Mouse (Mus musculus) embryonic facial prominence, embryonic 15.5 days (tissue): ENCODE measurements around the gene Shroom3. TPM values are rescaled to one million over a fixed set of nuclear protein-coding genes. Genes with fewer than 3 reads are reported as not detected.

Experiments used
- ATAC-seq: fragments of 200-750 bp; cut with Nextera tagmentation; 2 replicates; pipeline ENCODE4 v1.8.0; 2017; ENCODE audit warnings: low read depth, moderate TSS enrichment; ENCODE audit not compliant: insufficient number of reproducible peaks, low FRiP score, low TSS enrichment
- H3K27ac ChIP-seq: fragments of 300-500 bp; sonication (generic); replicated peaks from 2 replicates; pipeline ENCODE4 v1.5.1; 2015; ENCODE audit warnings: mild to moderate bottlenecking, inconsistent platforms
- H3K27me3 ChIP-seq: fragments of 300-500 bp; sonication (generic); 2 replicates; pipeline ENCODE4 v1.6.1; 2015; ENCODE audit warnings: inconsistent platforms
- H3K36me3 ChIP-seq: fragments of 300-500 bp; sonication (generic); 2 replicates; pipeline ENCODE4 v1.6.1; 2015; ENCODE audit warnings: mild to moderate bottlenecking, inconsistent platforms
- H3K4me1 ChIP-seq: fragments of 300-500 bp; sonication (generic); 2 replicates; pipeline ENCODE4 v1.6.1; 2015; ENCODE audit warnings: inconsistent platforms
- H3K4me2 ChIP-seq: fragments of 300-500 bp; sonication (generic); replicated peaks from 2 replicates; pipeline ENCODE4 v1.6.1; 2015; ENCODE audit warnings: mild to moderate bottlenecking, inconsistent platforms
- H3K4me3 ChIP-seq: fragments of 300-500 bp; sonication (generic); replicated peaks from 2 replicates; pipeline ENCODE4 v1.5.1; 2015; ENCODE audit warnings: mild to moderate bottlenecking, inconsistent platforms
- H3K9ac ChIP-seq: fragments of 300-500 bp; sonication (generic); 2 replicates; pipeline ENCODE4 v1.6.1; 2015; ENCODE audit warnings: inconsistent platforms
- H3K9me3 ChIP-seq: fragments of 300-500 bp; sonication (generic); replicated peaks from 2 replicates; pipeline ENCODE4 v1.6.1; 2016; ENCODE audit warnings: inconsistent platforms
- WGBS: fragments of 180-500 bp; shearing (Covaris S2); methylation state at CpG from one replicate; pipeline ENCODE4 v1.1.7; 2015; 5-methylcytosine and 5-hydroxymethylcytosine counted together
- polyA plus RNA-seq: library from polyadenylated mRNA; unstranded; fragments of >200 nt; fragmentation: Nextera tagmentation; extraction: Ambion mirVana; gene quantifications from 2 replicates; pipeline ENCODE4 v1.2.1, GENCODE M21; 2015

Gene Shroom3
- polyA plus RNA-seq, 1 experiment from 2014 or later = 3.9 TPM

DNA sequence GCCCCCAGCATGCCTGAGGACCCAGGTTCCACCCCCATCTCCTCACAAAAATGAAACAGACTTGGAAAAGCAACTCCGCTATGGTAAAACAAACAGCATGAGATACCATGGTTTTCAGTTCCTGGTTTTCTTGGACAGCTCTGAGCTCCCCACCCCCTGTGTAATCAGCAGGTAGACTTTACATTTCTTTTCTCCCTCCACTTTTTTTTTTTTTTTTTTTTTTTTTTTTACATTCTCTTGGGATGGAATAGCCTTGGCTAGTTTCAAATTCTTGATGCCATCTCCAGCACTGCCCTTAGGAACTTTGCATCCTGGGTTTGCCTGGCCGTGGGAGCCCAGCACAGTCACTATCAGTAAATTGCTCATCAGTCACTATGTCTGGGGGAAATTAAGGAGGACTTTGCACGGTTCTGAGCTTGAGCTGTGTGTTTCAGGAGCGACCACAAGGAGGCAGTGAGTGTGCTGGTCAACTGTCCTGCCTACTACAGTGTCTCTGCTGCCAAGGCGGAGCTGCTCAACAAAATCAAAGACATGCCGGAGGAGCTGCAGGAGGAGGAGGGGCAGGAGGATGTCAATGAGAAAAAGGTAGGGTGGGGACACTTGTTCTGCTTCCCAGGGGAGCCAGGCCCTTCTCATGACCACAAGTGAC is 271.7 kb downstream of the Shroom3 start:
- 47% methylated on average over 6 of the region's 6 CpGs for WGBS
- Histone ChIP-seq H3K4me2 (no peak overlapping the region), H3K9ac (no peak overlapping the region), H3K4me3 (no peak overlapping the region), H3K27me3 (no peaks in the 10 kb centered on the region), H3K4me1 (peaks cover 21% of the 10 kb centered on the region), H3K36me3 (no peaks in the 10 kb centered on the region), H3K27ac (no peak overlapping the region), H3K9me3 (no peaks in the 10 kb centered on the region)
- 0 out of 2 replicates have a peak, but pooled peaks have one; percentile 39 for ATAC-seq

DNA sequence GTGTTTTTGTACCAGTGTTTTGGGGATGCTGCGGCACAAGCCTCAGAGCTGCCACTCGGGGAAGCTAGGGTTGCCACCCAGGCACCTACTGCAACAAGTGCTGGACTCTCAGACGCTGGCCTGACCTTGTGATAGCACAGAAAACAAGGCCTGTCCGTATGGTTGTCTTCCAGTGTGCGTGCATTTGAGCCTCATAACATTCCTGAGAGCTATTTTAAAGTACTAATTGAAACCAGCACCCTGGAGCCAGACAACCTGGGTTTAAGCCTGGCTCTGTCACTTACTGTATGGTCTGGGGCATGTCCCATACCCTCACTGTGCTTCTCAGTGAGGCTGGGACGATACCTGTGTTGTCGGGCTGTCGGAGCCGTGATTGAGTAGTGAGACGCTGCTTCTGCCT is 276.1 kb downstream of the Shroom3 start:
- 0 out of 2 replicates have a peak overlapping the region, but pooled peaks have one; percentile 39 for H3K27ac ChIP-seq

DNA sequence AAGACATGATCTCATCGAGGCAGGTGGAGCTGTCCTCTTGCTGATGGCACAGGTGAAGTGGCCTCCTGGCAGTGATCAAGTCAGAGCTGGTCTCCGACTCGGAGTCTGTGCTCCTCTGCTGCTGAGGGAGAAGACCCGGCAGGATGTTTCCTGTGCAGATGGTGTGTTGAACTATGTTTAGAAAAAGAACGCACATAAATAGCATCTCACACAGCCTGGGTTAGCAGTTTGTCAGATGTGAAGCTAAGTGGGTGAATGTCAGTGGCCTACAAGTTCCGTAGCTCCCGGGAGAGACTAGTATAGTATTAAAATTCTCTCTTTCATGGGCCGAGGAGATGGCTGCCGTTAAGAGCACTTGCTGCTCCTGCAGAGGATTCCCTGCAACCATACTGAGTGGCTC is 276.5 kb downstream of the Shroom3 start:
- Histone ChIP-seq H3K4me3 (no peak overlapping the region), H3K9ac (no peak overlapping the region), H3K36me3 (no peaks in the 10 kb centered on the region), H3K27ac (0 out of 2 replicates have a peak overlapping the region, but pooled peaks have one; percentile 39), H3K4me2 (no peak overlapping the region), H3K9me3 (no peaks in the 10 kb centered on the region), H3K4me1 (peaks cover 35% of the 10 kb centered on the region), H3K27me3 (no peaks in the 10 kb centered on the region)
- ATAC-seq = no peak
- 35% methylated on average over 9 of the region's 9 CpGs for WGBS

More for the DNA sequence above, 276.1 kb downstream of the Shroom3 start:
- no peak overlapping the region for H3K9ac ChIP-seq
- peaks cover 40% of the 10 kb centered on the region for H3K4me1 ChIP-seq
- H3K27me3 ChIP-seq = no peaks in the 10 kb centered on the region
- ATAC-seq = no peak
- no peaks in the 10 kb centered on the region for H3K36me3 ChIP-seq
- H3K9me3 ChIP-seq = no peaks in the 10 kb centered on the region
- WGBS = 47% methylated on average over 10 of the region's 10 CpGs
- H3K4me2 ChIP-seq = no peak overlapping the region
- H3K4me3 ChIP-seq = no peak overlapping the region

DNA sequence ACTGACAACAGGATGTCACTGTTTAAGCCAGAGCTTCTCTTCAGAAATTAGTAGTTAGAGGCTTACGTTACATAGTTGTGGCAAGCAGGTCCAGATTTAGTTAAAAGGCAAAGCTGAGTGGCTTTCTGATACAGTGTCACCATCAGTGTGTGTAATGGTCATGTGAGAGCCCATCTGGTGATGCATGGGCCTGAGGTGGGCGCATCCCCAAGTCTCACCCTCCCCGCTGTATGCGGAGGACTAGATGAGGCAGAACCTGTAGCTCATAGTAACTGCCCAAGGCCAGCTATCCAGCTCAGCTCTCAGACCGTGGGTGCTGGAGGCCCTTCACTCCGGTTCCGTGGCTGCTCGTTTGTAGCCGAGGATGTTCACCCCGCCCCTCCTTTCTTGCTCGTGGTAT is 278.1 kb downstream of the Shroom3 start:
- Histone ChIP-seq H3K9ac (no peak overlapping the region), H3K4me1 (peaks cover 38% of the 10 kb centered on the region), H3K4me2 (no peak overlapping the region), H3K36me3 (no peaks in the 10 kb centered on the region), H3K9me3 (no peaks in the 10 kb centered on the region), H3K27ac (0 out of 2 replicates have a peak overlapping the region, but pooled peaks have one; percentile 13), H3K27me3 (no peaks in the 10 kb centered on the region), H3K4me3 (no peak overlapping the region)
- no peak for ATAC-seq
- 59% methylated on average over 11 of the region's 11 CpGs for WGBS

DNA sequence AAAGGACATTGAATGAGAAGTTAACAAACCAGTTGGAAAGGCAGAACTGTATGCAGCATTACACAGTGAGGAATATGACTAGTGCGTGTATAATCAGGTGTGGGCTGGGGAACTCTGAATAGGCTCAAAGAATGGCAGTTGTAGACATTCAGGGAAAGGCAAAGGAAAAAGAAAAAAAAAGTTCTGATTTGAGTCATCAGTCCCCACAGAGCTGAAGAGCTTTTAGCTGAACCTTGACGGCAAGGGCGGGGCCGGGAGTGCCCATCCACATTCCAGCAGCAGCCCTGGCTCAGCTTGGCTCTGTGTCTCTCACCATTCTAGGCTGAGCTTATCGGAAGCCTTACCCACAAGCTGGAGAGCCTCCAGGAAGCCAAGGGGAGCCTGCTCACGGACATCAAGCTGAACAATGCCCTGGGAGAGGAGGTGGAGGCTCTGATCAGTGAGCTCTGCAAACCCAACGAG is 278.6 kb downstream of the Shroom3 start:
- ATAC-seq = no peak
- no peaks in the 10 kb centered on the region for H3K9me3 ChIP-seq
- no peaks in the 10 kb centered on the region for H3K27me3 ChIP-seq
- H3K4me3 ChIP-seq = no peak overlapping the region
- no peak overlapping the region for H3K4me2 ChIP-seq
- 0 out of 2 replicates have a peak overlapping the region, but pooled peaks have one; percentile 13 for H3K27ac ChIP-seq
- no peak overlapping the region for H3K9ac ChIP-seq
- peaks cover 39% of the 10 kb centered on the region for H3K4me1 ChIP-seq
- 62% methylated on average over 7 of the region's 7 CpGs for WGBS
- H3K36me3 ChIP-seq = no peaks in the 10 kb centered on the region

DNA sequence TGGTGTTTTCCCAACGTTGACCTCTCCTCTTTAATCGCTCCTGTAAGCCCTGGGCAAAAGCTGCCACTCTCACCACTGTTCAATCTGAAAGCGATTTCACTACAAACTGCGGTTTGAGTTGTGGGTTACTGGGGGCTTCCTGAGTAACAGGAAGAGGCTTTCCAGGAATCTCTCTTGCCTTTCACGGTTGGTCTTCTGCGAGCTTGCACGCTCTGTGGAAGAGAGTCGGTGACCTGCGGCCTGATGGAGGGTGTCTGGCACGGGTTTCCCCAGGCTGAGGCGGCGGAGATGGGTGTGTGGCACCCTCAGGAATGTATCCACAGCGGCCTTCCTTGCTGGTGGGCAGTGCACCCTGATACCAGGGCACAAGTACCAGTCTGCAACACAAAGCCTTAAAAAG is 281.5 kb downstream of the Shroom3 start:
- no peak overlapping the region for H3K9ac ChIP-seq
- no peak overlapping the region for H3K27ac ChIP-seq
- no peaks in the 10 kb centered on the region for H3K27me3 ChIP-seq
- no peak overlapping the region for H3K4me2 ChIP-seq
- ATAC-seq = no peak
- H3K36me3 ChIP-seq = no peaks in the 10 kb centered on the region
- peaks cover 29% of the 10 kb centered on the region for H3K4me1 ChIP-seq
- no peaks in the 10 kb centered on the region for H3K9me3 ChIP-seq
- H3K4me3 ChIP-seq = no peak overlapping the region
- WGBS = 66% methylated on average over 13 of the region's 13 CpGs

DNA sequence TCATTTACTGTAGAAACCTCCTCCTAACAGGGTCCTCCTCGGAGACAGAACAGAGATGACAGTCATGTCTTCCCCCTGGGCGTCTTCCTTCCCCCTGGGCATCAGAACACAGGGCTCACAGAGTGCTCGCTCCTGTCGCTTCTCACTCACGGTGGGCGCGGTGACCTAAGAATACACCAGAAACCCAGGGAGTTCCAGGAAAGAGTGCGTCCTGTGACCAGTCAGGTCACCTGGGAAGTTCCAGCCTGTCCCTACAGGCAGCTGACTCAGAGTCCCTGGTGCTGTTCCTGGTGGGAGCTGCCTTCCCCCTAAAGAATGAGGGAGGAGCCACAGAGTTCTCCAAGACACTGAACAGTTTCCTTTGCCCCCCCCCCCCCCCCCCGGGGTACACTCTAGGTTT is 283.9 kb downstream of the Shroom3 start:
- ATAC-seq = no peak
- WGBS = 59% methylated on average over 9 of the region's 9 CpGs
- H3K4me3 ChIP-seq = no peak overlapping the region

DNA sequence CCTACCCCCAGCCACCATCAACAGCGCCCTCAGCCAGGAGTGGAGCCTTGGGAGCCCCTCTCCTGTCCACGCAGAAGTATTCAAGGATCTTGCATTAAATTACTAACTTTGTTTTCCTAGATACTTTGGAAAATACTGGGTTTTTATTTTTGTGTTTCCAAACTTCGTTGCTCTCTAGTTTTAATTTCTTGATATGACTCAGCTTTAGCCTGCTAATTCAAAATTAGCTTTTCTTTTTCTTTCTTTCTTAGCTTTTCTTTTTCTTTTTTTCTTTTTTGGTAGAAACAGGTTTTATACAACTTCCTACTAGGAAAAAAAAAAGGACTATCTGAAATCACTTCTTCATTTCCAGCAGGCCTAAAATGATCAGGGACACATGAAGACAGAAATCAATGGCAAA is 284.7 kb downstream of the Shroom3 start:
- H3K27ac ChIP-seq = no peak overlapping the region
- H3K4me1 ChIP-seq = 0 out of 2 replicates have a peak, but pooled peaks cover 5% of the 10 kb centered on the region
- H3K9ac ChIP-seq = no peak overlapping the region
- no peak overlapping the region for H3K4me2 ChIP-seq
- ATAC-seq = no peak
- no peaks in the 10 kb centered on the region for H3K9me3 ChIP-seq
- 85% methylated on average over 3 of the region's 3 CpGs for WGBS
- no peaks in the 10 kb centered on the region for H3K36me3 ChIP-seq
- H3K4me3 ChIP-seq = no peak overlapping the region
- no peaks in the 10 kb centered on the region for H3K27me3 ChIP-seq

More for the DNA sequence above, 283.9 kb downstream of the Shroom3 start:
- Histone ChIP-seq H3K27me3 (no peaks in the 10 kb centered on the region), H3K4me2 (no peak overlapping the region), H3K36me3 (no peaks in the 10 kb centered on the region), H3K4me1 (peaks cover 6% of the 10 kb centered on the region; the same call in 1 of the 2 replicates), H3K9me3 (no peaks in the 10 kb centered on the region), H3K27ac (no peak overlapping the region), H3K9ac (no peak overlapping the region)

DNA sequence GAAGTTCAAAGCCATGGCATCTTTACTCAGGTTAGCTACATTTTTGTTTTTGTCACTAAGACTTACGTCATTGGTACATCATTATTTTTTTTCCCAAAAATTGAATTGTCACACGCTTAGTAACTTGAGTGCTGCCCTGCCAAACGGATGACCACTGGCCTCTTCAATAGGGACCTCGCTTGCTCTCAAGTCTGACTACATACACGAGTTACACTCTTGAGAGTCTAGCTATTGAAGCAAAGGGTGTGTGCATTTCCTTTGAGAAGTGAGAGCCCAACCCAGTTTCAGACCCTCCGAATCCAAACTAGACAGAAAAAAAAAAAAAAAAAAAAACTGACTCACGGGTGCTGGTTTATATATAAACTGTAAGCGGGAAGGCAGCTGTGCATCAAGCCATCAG is 286.2 kb downstream of the Shroom3 start:
- no peak for ATAC-seq
- Histone ChIP-seq H3K9ac (no peak overlapping the region), H3K36me3 (no peaks in the 10 kb centered on the region), H3K4me2 (no peak overlapping the region), H3K27me3 (no peaks in the 10 kb centered on the region), H3K4me3 (no peak overlapping the region), H3K9me3 (no peaks in the 10 kb centered on the region), H3K27ac (no peak overlapping the region), H3K4me1 (0 out of 2 replicates have a peak, but pooled peaks cover 5% of the 10 kb centered on the region)
- WGBS = 62% methylated on average over 8 of the region's 8 CpGs

DNA sequence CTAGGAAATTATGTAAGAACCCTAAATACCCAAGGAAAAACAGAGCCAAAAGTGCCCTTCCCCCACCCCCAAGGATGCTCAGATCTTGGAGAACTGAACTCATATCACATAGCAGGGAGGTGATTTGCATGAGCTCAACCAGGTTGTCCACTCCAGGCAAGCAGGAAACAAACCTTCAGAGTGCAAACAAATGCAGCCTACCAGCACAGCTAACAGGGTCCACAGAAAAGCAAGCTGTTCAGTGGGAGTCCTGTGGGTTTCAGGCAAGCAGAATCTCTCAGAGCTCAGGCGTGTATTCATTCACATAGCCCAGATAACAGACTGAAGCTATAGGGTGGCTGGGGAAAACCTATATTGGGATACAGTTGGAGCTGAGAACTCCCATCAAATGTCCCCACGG is 286.7 kb downstream of the Shroom3 start:
- no peaks in the 10 kb centered on the region for H3K36me3 ChIP-seq
- H3K4me1 ChIP-seq = 0 out of 2 replicates have a peak, but pooled peaks cover 5% of the 10 kb centered on the region
- no peak overlapping the region for H3K27ac ChIP-seq
- no peak overlapping the region for H3K4me2 ChIP-seq
- no peak for ATAC-seq
- no peaks in the 10 kb centered on the region for H3K27me3 ChIP-seq
- no peak overlapping the region for H3K4me3 ChIP-seq
- no peaks in the 10 kb centered on the region for H3K9me3 ChIP-seq
- no peak overlapping the region for H3K9ac ChIP-seq
- 82% methylated on average over 2 of the region's 2 CpGs for WGBS

DNA sequence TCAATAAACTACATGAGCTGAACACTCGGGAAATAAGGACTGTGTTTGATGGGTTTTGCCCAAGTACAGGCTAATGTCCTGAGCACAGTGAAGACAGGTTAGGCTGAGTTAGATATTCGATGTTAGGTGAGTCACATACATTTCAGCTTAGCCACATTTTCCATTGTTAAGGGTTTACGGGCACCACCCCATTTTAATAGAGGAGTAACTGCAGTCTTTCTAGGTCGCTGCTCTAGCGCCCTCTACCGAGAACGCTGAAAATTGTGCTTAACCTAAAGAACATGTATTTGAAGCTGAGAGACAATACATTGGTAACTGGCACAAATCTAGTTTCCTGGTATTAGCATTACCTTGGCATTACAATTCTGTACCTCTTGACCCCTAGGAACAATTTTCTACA is 287.2 kb downstream of the Shroom3 start:
- Histone ChIP-seq H3K4me2 (no peak overlapping the region), H3K27me3 (no peaks in the 10 kb centered on the region), H3K36me3 (no peaks in the 10 kb centered on the region), H3K27ac (no peak overlapping the region), H3K4me1 (0 out of 2 replicates have a peak, but pooled peaks cover 5% of the 10 kb centered on the region), H3K4me3 (no peak overlapping the region), H3K9me3 (no peaks in the 10 kb centered on the region), H3K9ac (no peak overlapping the region)
- no peak for ATAC-seq
- 31% methylated on average over 7 of the region's 7 CpGs for WGBS

DNA sequence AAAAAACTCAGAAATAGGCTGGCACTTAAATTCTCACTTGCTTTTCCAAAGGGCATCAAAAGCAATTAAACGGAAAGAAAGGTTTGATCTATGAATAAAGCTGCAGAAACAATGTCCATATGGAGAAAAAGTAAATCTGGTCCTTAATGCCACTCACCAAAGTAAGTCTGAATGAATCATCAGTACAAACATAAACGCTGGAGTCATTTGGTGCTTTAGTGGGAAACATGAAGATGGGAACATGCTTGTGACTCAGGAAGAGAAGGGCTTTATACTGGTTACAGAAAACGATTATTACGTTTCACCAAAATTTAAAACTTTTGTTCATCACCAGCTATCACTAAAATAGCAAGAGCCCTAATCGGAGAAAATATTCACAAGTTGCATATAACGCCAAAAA is 297.2 kb downstream of the Shroom3 start:
- no peak overlapping the region for H3K27ac ChIP-seq
- H3K36me3 ChIP-seq = no peaks in the 10 kb centered on the region
- H3K4me3 ChIP-seq = no peak overlapping the region
- H3K9me3 ChIP-seq = no peaks in the 10 kb centered on the region
- no peaks in the 10 kb centered on the region for H3K27me3 ChIP-seq
- H3K9ac ChIP-seq = no peak overlapping the region
- 82% methylated on average over 6 of the region's 6 CpGs for WGBS
- no peak for ATAC-seq
- H3K4me2 ChIP-seq = no peak overlapping the region
- no peaks in the 10 kb centered on the region for H3K4me1 ChIP-seq
